Mouse (Mus musculus): Measurements from ENCODE around the gene Pld2.

GRCm38 (mm10) chr11:70502018-70502417 is 37.8 kb upstream of the Pld2 start:
- TF ChIP-seq CTCF (IDR thresholded peaks at IDR 0.05; ENCODE audit: borderline replicate concordance, insufficient read depth, low read length) (no peak), POLR2A (IDR thresholded peaks at IDR 0.05; ENCODE audit: low read depth, low read length) (no peak)

Data from embryonic fibroblast, embryonic 13.5 days (primary cell).